Mouse (Mus musculus): ENCODE results near the gene Kcnmb1.

- no peak for TF ChIP-seq FLI1 (IDR thresholded peaks at IDR 0.05; ENCODE audit: low read length)
- no peak for TF ChIP-seq GATA1 (IDR thresholded peaks at IDR 0.05; ENCODE audit: borderline replicate concordance, low read length)
These were observed 25.2 kb upstream of the Kcnmb1 start for GRCm38 (mm10) chr11:33937641-33938040.

Data from megakaryocyte, embryonic 14.5 days (primary cell).